Mouse (Mus musculus): ENCODE results near the gene Zfp652.
"Not testable (repeated sequence)": the region's sequence is repeated elsewhere in the genome, so short reads cannot be mapped to it uniquely, and the experiment has no call there.

GRCm38 (mm10) chr11:95879861-95880260 lies 167.4 kb downstream of the Zfp652 start:
- TF ChIP-seq POLR2A, EP300 (IDR thresholded peaks at IDR 0.05; ENCODE audit: insufficient read depth, low read depth, low read length): not testable (repeated sequence)

All from heart, adult 2 months (tissue).